Mouse (Mus musculus) c-Kit-positive CD71-positive TER-119-negative erythroid progenitor cells, embryonic 14.5 days (primary cell): Measurements from ENCODE around the gene Chil1.

ENCODE experiments used
- DNase-seq: peaks from one replicate; pipeline ENCODE4 v3.0.0-alpha.2; 2013; ENCODE audit warnings: low read depth

Chil1 gene

GRCm38 (mm10) chr1:134173081-134173480, 8.9 kb upstream of the Chil1 start:
- DNase-seq: no peak

DNA sequence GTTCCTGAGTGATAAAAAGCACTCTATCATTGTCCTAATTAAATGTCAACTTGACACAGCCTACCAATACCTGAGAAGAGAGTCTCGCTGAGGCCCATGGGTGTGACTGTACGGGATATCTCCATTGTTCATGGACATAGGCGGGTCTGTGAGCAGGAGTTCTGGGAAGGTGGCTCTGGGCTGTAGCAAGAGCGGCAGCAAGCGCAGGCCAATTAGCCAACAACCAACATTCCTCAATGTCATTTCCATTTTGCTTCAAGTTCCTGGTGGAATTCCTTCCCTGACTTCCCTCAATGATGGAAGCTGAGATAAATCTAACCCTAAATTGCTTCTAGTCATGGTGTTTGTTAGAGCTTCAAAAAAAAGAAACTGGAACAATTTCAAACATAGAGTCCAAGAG, 4.0 kb upstream of the Chil1 start:
- no peak for DNase-seq

DNA sequence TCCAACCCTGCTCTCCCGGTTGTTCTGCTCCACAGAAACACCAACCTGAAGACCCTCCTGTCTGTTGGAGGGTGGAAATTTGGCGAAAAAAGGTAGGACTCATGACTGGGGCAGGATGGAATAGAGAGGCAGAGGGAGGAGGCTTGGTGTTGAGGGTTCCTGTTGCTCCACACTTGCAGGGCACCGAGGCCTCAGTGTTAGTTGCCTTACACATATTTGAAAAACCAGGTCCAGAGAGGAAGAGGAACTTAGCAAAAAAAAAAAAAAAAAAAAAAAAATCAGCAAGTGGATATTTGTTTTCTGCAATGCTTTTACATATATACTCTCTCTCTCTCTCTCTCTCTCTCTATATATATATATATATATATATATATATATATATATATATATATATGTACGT, 2.1 kb downstream of the Chil1 start:
- no peak for DNase-seq

DNA sequence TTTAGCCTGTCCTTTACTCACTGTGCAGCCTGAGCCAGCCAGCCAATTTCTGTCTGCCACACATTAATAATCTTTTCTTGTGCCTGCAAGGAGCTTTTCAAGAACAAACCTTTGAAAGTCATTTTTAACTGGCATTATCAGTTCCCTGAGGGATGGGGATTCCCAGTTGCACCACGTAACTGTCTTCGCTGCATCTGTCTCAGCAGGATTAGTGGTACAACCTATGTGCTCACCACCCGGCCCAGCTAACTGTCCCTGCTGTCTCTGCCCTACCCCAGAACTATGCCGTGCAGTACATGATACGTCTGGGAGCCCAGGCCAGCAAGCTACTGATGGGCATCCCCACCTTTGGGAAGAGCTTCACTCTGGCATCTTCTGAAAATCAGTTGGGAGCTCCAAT, 6.2 kb downstream of the Chil1 start:
- no peak for DNase-seq

DNA sequence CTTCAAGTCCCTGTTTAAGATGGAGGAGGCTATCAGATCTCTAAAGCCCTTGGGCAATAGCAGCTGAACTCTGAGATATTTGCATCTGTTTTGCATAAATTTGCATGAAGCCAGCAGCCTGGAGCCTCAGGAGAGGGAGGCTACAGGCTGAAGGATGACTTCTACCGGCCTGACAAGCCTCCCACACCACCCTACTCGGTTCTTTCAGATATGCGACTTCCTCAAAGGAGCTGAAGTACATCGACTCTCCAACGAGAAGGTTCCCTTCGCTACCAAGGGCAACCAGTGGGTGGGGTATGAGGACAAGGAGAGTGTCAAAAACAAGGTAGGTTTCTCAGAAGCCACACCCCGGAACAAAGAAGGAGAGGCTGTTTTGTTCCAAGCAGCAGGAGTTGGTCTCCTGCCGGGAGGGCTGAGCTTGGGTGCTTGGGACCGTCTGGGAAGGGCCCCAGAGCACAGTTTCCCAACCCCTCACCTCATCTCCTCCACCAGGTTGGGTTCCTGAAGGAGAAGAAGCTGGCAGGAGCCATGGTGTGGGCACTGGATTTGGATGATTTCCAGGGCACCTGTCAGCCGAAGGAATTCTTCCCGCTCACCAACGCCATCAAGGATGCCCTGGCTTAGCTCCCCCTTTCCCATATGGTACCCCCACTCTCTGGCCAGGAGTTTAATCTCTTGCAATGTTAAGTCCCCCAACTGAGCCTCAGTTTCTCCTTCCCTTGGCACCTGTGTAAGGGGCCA, 7.2 kb downstream of the Chil1 start:
- DNase-seq: no peak

DNA sequence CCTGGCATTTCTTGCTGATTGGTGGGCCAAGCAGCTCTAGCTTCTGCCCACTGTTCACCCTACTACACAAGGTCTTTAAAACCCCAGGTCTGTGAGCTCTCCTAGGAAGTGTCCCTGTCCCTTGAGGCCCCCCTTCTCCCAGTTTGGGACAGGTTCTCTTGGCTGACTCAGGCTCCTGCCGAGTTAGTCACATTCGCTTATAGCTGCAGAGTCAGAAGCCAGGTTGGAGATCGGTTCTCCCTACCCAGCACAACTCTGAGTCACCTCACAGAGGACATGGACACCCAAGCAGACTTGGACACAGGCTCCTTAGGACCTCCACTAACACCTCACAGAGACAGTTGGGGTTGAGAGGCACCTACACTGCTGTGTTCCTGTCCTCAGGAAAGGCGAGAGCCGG, 9.2 kb downstream of the Chil1 start:
- DNase-seq: no peak

DNA sequence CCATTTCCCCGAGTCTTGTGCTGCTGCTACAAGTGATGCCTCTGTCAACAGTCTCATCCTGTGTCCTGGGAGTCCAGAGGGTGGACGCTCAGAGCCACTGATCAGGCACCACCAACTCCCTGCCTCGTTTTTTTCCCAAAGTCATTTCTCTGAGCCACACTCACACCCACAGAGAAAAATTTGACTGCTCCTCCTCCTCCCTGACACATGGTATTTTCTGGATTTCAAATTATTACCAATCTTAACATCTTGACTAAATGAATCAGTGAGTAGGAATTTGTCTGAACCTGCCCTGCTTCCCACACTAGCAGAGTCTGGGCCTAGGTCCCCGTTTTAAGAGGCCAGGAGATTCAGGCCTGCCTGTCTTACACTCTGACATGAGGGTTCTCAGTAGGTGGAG, 10.0 kb downstream of the Chil1 start:
- no peak for DNase-seq

DNA sequence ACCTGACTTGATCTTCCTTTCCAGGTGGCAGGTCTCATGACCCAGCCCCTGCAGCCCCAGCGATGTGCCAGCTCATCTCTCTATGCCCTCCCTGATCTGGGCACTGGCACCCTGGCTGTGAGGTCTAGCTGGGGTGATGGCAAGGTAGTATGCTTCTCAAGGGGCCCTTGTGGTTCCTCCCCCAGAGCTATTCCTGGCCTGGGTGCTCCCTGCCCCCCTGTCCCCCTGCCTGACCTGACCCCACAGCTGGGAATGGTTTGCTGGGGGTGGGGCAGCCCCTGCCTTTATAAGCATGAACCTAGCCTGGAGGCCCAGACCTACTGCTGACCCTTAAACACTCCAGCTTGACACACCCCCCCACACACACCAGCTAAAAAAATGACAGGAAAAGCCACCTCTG, 11.2 kb downstream of the Chil1 start, which contains the start of gene Mybph:
Gene Mybph, plus strand, starts transcription at position 323 of the 400 bp plus-strand sequence.
- DNase-seq: no peak

DNA sequence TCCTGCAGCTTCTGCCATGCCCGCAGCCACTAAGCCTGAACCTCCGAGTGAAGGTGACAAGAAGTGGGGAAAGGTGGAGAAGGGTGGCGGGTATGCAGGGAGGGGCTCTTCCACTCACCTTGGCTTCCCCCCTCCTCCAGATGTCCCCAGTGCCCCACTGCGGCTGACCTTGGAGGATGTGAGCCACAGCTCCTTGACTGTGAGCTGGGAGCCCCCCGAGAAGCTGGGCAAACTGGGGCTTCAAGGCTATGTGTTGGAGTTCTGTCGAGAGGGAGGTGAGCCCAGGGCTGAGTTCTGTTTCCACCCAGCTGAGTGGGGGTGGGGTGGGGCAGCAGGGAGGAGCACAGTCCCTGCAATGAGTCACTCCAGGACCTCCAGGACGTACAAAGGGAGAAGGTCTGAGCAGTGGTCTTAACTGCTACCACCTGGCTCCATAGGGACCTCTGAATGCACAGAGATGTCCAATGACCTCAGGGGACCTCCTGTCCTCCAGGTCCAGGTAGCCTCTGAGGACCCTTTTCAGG, 11.8 kb downstream of the Chil1 start:
- no peak for DNase-seq

- DNase-seq: no peak
Observed at GRCm38 (mm10) chr1:134194298-134195022, 12.5 kb downstream of the Chil1 start.

- no peak for DNase-seq
Observed at GRCm38 (mm10) chr1:134195117-134195516, 13.1 kb downstream of the Chil1 start.

- no peak for DNase-seq
Observed at GRCm38 (mm10) chr1:134195571-134195970, 13.6 kb downstream of the Chil1 start.

DNA sequence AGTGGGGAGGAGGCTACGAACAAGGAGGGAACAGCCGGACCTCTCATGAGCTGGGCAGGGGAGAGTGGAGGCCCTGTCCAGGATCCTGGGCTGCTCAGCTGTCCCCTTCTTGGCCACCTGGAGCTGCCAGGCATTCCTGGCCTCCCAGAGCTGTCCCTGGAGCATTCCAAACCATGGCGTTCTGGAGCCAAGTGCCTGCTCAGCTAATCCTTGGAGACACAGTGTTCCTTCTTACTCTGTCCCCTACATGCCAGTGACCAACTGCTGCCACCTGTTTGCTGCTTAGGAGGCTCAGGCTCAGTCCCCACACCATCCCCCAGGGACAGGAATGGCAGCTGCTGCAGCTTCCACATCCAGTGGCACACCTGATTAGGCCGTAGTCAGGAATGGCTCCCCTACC, 14.0 kb downstream of the Chil1 start:
- no peak for DNase-seq

- peak; percentile 34 for DNase-seq
Observed at GRCm38 (mm10) chr1:134196386-134196785, 14.4 kb downstream of the Chil1 start.

- no peak for DNase-seq
Observed at GRCm38 (mm10) chr1:134197325-134197982, 15.5 kb downstream of the Chil1 start.

DNA sequence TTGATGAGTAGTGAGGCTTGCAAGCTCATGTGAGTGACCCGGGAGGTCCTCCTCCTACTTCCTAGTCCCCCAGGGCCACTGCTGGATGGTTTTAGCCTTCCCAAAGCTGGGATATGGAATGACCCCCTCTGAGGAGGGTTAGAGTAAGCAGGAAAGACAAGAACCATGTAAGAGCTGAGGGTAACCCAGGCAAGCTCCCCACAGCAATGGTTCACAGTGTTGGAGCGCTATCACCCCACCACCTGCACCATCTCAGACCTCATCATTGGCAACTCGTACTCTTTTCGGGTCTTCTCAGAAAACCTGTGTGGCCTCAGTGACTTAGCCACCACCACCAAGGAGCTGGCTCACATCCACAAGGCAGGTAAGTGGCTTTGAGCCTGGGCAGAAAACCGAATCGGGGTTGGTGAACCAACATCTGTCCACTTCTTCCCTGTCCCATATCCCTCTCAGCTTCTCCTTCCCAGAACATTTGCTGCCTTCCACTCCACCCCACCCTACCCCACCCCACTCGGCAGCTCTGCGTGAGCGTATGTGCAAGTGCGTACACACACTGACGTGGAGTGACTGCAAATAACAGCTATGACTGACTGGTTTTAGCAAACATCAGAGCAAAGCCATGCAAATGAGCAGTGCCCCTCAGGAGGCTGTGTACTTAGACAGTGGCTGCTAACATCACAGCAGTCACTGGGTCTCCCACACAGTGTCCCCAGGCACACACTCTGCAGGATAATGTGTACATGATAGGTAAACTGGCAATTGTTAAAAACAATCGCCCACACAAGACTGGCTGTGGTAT, 16.4 kb downstream of the Chil1 start:
- DNase-seq: no peak

DNA sequence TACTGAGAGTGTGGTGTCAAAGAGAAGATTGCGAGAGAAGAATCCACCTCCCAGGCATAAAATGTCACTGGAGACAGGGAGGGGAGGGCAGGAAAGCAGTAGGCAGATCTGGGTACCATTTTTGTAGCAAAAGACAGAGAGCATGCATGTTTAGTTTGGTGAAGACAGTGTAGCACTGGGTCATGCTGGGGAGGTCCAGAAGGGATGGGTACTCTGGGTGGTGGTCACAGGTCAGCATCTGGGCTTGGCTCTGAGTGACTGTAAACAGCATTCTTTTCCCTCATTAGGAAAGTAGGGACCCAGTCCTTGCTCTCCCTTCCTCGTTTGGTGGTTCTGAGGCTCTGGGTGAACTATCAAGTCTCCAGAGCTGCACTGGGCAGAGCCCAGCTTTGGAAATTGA, 18.5 kb downstream of the Chil1 start:
- no peak for DNase-seq

- DNase-seq: no peak
Observed at GRCm38 (mm10) chr1:134200998-134201686, 19.2 kb downstream of the Chil1 start.

DNA sequence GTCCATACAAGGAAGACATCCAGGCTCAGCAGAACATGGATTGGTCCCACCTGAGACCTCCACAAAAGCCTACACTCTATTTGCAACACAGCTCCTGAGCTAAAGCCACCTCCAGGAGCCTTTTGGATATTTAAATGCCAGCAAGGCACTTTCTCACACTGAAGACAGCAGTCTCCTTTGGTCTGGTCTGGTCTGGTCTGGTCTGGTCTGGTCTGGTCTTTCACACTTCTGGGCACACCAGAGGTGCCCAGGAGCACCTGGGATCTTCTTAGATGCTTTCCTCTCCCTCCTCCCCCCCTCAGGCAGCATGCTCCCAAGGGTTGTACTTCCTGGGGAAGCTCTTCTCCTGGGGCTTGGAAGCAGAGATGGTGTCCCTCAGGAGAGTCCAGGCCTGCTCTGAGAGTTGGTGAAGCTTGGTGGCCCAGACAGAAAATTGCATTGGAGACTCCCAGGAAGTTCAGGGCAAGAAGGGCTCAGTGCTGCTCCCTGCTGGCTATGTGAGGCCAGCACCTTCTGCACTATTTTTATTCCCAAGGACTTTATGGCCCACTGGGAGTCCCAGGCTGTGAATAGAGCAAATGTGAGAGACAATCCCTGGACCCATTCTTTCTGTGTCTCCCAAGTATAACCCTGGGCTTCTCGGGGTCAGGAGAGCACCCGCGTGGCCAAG, 19.9 kb downstream of the Chil1 start:
- no peak for DNase-seq

GRCm38 (mm10) chr1:134204230-134204629, 22.3 kb downstream of the Chil1 start:
- no peak for DNase-seq
